Mouse (Mus musculus) midbrain, postnatal 0 days (tissue): ENCODE data around the gene Slco4c1. TPM values are rescaled to one million over a fixed set of nuclear protein-coding genes. Genes with fewer than 3 reads are reported as not detected.

Source experiments
- ATAC-seq: fragments of 200-750 bp; cut with Nextera tagmentation; 2 replicates; pipeline ENCODE4 v1.8.0; 2017; ENCODE audit warnings: moderate number of reproducible peaks, mild to moderate bottlenecking, moderate TSS enrichment, moderate library complexity; ENCODE audit not compliant: low FRiP score
- DNase-seq: peaks from one replicate; pipeline ENCODE4 v3.0.0-alpha.2; 2015; ENCODE audit warnings: low spot score
- H3K27ac ChIP-seq: fragments of 300-500 bp; sonication (generic); 2 replicates; pipeline ENCODE4 v1.5.1; 2014; ENCODE audit warnings: low read depth, mild to moderate bottlenecking, low read length, mixed read lengths
- H3K27me3 ChIP-seq: fragments of 300-500 bp; sonication (generic); 2 replicates; pipeline ENCODE4 v1.6.1; 2014; ENCODE audit warnings: low read length, control low read depth, mixed read lengths; ENCODE audit not compliant: insufficient read depth
- H3K36me3 ChIP-seq: fragments of 300-500 bp; sonication (generic); 2 replicates; pipeline ENCODE4 v1.6.1; 2014; ENCODE audit warnings: low read length, control low read depth, mixed read lengths; ENCODE audit not compliant: insufficient read depth
- H3K4me1 ChIP-seq: fragments of 300-500 bp; sonication (generic); 2 replicates; pipeline ENCODE4 v1.6.1; 2014; ENCODE audit warnings: mild to moderate bottlenecking, control low read depth, antibody characterized with exemption, low read length, mixed read lengths; ENCODE audit not compliant: insufficient read depth
- H3K4me2 ChIP-seq: fragments of 300-500 bp; sonication (generic); 2 replicates; pipeline ENCODE4 v1.6.1; 2014; ENCODE audit warnings: low read depth, mild to moderate bottlenecking, low read length, mixed read lengths; ENCODE audit not compliant: poor library complexity, severe bottlenecking
- H3K4me3 ChIP-seq: fragments of 300-500 bp; sonication (generic); 2 replicates; pipeline ENCODE4 v1.5.1; 2014; ENCODE audit warnings: low read depth, mild to moderate bottlenecking, low read length, moderate library complexity
- H3K9ac ChIP-seq: fragments of 300-500 bp; sonication (generic); replicated peaks from 2 replicates; pipeline ENCODE4 v1.6.1; 2014; ENCODE audit warnings: mild to moderate bottlenecking, low read length, moderate library complexity, mixed read lengths; ENCODE audit not compliant: poor library complexity, severe bottlenecking
- H3K9me3 ChIP-seq: fragments of 300-500 bp; sonication (generic); 2 replicates; pipeline ENCODE4 v1.6.1; 2016; ENCODE audit warnings: low read length, control low read depth
- CTCF ChIP-seq: IDR thresholded peaks from 2 replicates; pipeline ENCODE4 v1.5.1; 2016; ENCODE audit warnings: antibody characterized with exemption, mild to moderate bottlenecking
- WGBS: fragments of 180-500 bp; shearing (Covaris S2); extraction: QIAGEN DNeasy Blood & Tissue Kit; methylation state at CpG from one replicate; pipeline ENCODE4 v1.1.7; 2014; 5-methylcytosine and 5-hydroxymethylcytosine counted together
- polyA plus RNA-seq: library from polyadenylated mRNA; unstranded; fragments of >200 nt; fragmentation: Nextera tagmentation; extraction: Ambion mirVana; gene quantifications from 2 replicates; pipeline ENCODE4 v1.2.1, GENCODE M21; 2015
- total RNA-seq: library from RNA; depleted of rRNA; stranded (reverse); fragments of >200 nt; gene quantifications from 2 replicates; pipeline ENCODE4 v1.2.3, GENCODE M21; 2014; rRNA removed

Slco4c1 gene
- 2.2 and 3.1 TPM in 2 replicates for total RNA-seq
- 1.0 and 1.3 TPM in 2 replicates for polyA plus RNA-seq

- H3K9ac ChIP-seq = peak within 1 kb of the TSS; percentile 76
- H3K4me2 ChIP-seq = peak within 1 kb of the TSS; percentile 82
- DNase-seq (peak; percentile 65), ATAC-seq (peak; percentile 87)
- H3K4me1 ChIP-seq = no peaks in the 10 kb centered on the region
- no peaks in the 10 kb centered on the region for H3K9me3 ChIP-seq
- peak within 1 kb of the TSS; percentile 74 for H3K4me3 ChIP-seq
- no peaks in the 10 kb centered on the region for H3K27me3 ChIP-seq
- WGBS = 1% methylated on average over 40 of the region's 40 CpGs
- TF ChIP-seq CTCF = no peak
- no peaks in the 10 kb centered on the region for H3K36me3 ChIP-seq
- peak within 1 kb of the TSS; percentile 59 for H3K27ac ChIP-seq
Observed at GRCm38 (mm10) chr1:96871528-96872360, at the start of gene Slco4c1. Gene Slco4c1 (minus strand): TSS chr1:96872171.

- no peak overlapping the region for H3K9ac ChIP-seq
- H3K36me3 ChIP-seq = no peaks in the 10 kb centered on the region
- H3K4me2 ChIP-seq = no peak overlapping the region
- H3K9me3 ChIP-seq = no peaks in the 10 kb centered on the region
- ATAC-seq = no peak
- no peak overlapping the region for H3K27ac ChIP-seq
- TF ChIP-seq CTCF = no peak
- H3K27me3 ChIP-seq = no peaks in the 10 kb centered on the region
- H3K4me1 ChIP-seq = no peaks in the 10 kb centered on the region
- H3K4me3 ChIP-seq = no peak overlapping the region
- DNase-seq = no peak
Observed at GRCm38 (mm10) chr1:96917333-96917732, 45.4 kb upstream of the Slco4c1 start.

GRCm38 (mm10) chr1:96883788-96884187 lies 11.8 kb upstream of the Slco4c1 start:
- Histone ChIP-seq H3K27ac (no peak overlapping the region), H3K9me3 (no peaks in the 10 kb centered on the region), H3K4me3 (no peak overlapping the region), H3K4me2 (no peak overlapping the region), H3K4me1 (no peaks in the 10 kb centered on the region), H3K36me3 (no peaks in the 10 kb centered on the region), H3K9ac (no peak overlapping the region), H3K27me3 (no peaks in the 10 kb centered on the region)
- DNase-seq (no peak), ATAC-seq (no peak)
- TF ChIP-seq CTCF = no peak

GRCm38 (mm10) chr1:96878572-96878971 lies 6.6 kb upstream of the Slco4c1 start:
- Histone ChIP-seq H3K9ac (no peak overlapping the region), H3K4me2 (no peak overlapping the region), H3K27ac (no peak overlapping the region), H3K4me1 (no peaks in the 10 kb centered on the region), H3K36me3 (no peaks in the 10 kb centered on the region), H3K4me3 (no peak overlapping the region), H3K9me3 (no peaks in the 10 kb centered on the region), H3K27me3 (no peaks in the 10 kb centered on the region)
- TF ChIP-seq CTCF = no peak
- DNase-seq = no peak
- WGBS = 92% methylated on average over 1 of the region's 1 CpGs
- ATAC-seq = no peak

- ATAC-seq = no peak
- Histone ChIP-seq H3K9me3 (no peaks in the 10 kb centered on the region), H3K27ac (no peak overlapping the region), H3K9ac (no peak overlapping the region), H3K4me1 (no peaks in the 10 kb centered on the region), H3K27me3 (no peaks in the 10 kb centered on the region), H3K4me2 (no peak overlapping the region), H3K36me3 (no peaks in the 10 kb centered on the region), H3K4me3 (no peak overlapping the region)
- no peak for TF ChIP-seq CTCF
- DNase-seq = no peak
- WGBS = 59% methylated on average over 1 of the region's 1 CpGs
Observed at GRCm38 (mm10) chr1:96876076-96876475, 4.1 kb upstream of the Slco4c1 start.

GRCm38 (mm10) chr1:96874636-96875035 lies 2.7 kb upstream of the Slco4c1 start:
- H3K9ac ChIP-seq = no peak overlapping the region
- ATAC-seq = no peak
- H3K4me2 ChIP-seq = no peak overlapping the region
- H3K27me3 ChIP-seq = no peaks in the 10 kb centered on the region
- WGBS = 64% methylated on average over 1 of the region's 1 CpGs
- no peaks in the 10 kb centered on the region for H3K9me3 ChIP-seq
- no peaks in the 10 kb centered on the region for H3K4me1 ChIP-seq
- H3K27ac ChIP-seq = no peak overlapping the region
- no peaks in the 10 kb centered on the region for H3K36me3 ChIP-seq
- no peak overlapping the region for H3K4me3 ChIP-seq
- no peak for TF ChIP-seq CTCF
- DNase-seq = no peak
